Mouse (Mus musculus) monocyte, adult 5-6 weeks (primary cell): ENCODE measurements around the gene Gse1. TPM values are rescaled to one million over a fixed set of nuclear protein-coding genes. Genes with fewer than 3 reads are reported as not detected.

Source experiments
- ATAC-seq: fragments of 153-309, 156-312 bp; replicated peaks from 2 replicates; pipeline ENCODE4 v1.8.0; 2017; ENCODE audit warnings: mild to moderate bottlenecking; ENCODE audit not compliant: low TSS enrichment, insufficient number of reproducible peaks, severe bottlenecking, poor library complexity, low FRiP score
- total RNA-seq: library from RNA; stranded (forward); fragments of 200-1000, 200-491, 200-594 nt; gene quantifications from 3 replicates; pipeline ENCODE4 v1.2.3, GENCODE M21; 2017

Gse1 gene
- total RNA-seq, 1 experiment from 2014 or later = 9.9 TPM

GRCm38 (mm10) chr8:120534504-120535368, 306.5 kb downstream of the Gse1 start:
- ATAC-seq = peak; percentile 59

- ATAC-seq = no peak
Measured at GRCm38 (mm10) chr8:120535452-120536305, 307.4 kb downstream of the Gse1 start.

GRCm38 (mm10) chr8:120536306-120537206, 308.3 kb downstream of the Gse1 start:
- ATAC-seq = no peak

GRCm38 (mm10) chr8:120537207-120537817, 309.1 kb downstream of the Gse1 start:
- ATAC-seq = no peak

- no peak for ATAC-seq
Measured at GRCm38 (mm10) chr8:120537818-120538396, 309.7 kb downstream of the Gse1 start.

GRCm38 (mm10) chr8:120538397-120539240, 310.4 kb downstream of the Gse1 start:
- ATAC-seq = peak; percentile 72

GRCm38 (mm10) chr8:120539381-120539774, 311.1 kb downstream of the Gse1 start:
- ATAC-seq = peak; percentile 44

- ATAC-seq = no peak
Measured at GRCm38 (mm10) chr8:120539775-120540625, 311.7 kb downstream of the Gse1 start.

- ATAC-seq = no peak
Measured at GRCm38 (mm10) chr8:120542995-120543394, 314.7 kb downstream of the Gse1 start.

- ATAC-seq = no peak
Measured at GRCm38 (mm10) chr8:120543416-120544055, 315.3 kb downstream of the Gse1 start.

- no peak for ATAC-seq
Measured at GRCm38 (mm10) chr8:120544155-120544554, 315.9 kb downstream of the Gse1 start.

- no peak for ATAC-seq
Measured at GRCm38 (mm10) chr8:120547562-120547961, 319.3 kb downstream of the Gse1 start.

- no peak for ATAC-seq
Measured at GRCm38 (mm10) chr8:120548313-120548761, 320.1 kb downstream of the Gse1 start.

- no peak for ATAC-seq
Measured at GRCm38 (mm10) chr8:120549321-120549921, 321.2 kb downstream of the Gse1 start.

GRCm38 (mm10) chr8:120549922-120550321, 321.7 kb downstream of the Gse1 start:
- no peak for ATAC-seq
